Mouse (Mus musculus) C2C12 (cell line): ENCODE measurements around the gene Igsf11. TPM values are rescaled to one million over a fixed set of nuclear protein-coding genes. Genes with fewer than 3 reads are reported as not detected.

ENCODE experiments used
- H3K27me3 ChIP-seq: one replicate; pipeline ENCODE4 v1.6.1; 2011; ENCODE audit not compliant: control insufficient read depth, insufficient read depth, insufficient read length
- H3K36me3 ChIP-seq: one replicate; pipeline ENCODE4 v1.6.1; 2011; ENCODE audit not compliant: control insufficient read depth, insufficient read depth
- H3K4me3 ChIP-seq: one replicate; pipeline ENCODE4 v1.5.1; 2011; ENCODE audit warnings: mild to moderate bottlenecking, control low read depth; ENCODE audit not compliant: poor library complexity, insufficient read depth, severe bottlenecking
- H3K79me2 ChIP-seq: one replicate; pipeline ENCODE4 v1.6.1; 2011; ENCODE audit not compliant: control insufficient read depth, insufficient read depth
- H3K79me3 ChIP-seq: one replicate; pipeline ENCODE4 v1.6.1; 2011; ENCODE audit warnings: low read depth, control low read depth
- H3ac ChIP-seq: one replicate; pipeline ENCODE3; 2011; ENCODE audit warnings: low read depth; ENCODE audit not compliant: control insufficient read depth, insufficient read length
- CEBPB ChIP-seq: IDR thresholded peaks from one replicate; pipeline ENCODE4 v1.6.1; 2011; ENCODE audit warnings: low read depth, mild to moderate bottlenecking, control low read depth, moderate library complexity
- CTCF ChIP-seq: IDR thresholded peaks from one replicate; pipeline ENCODE4 v1.5.1; 2011; ENCODE audit not compliant: control insufficient read depth, insufficient read depth, insufficient read length
- FOSL1 ChIP-seq: IDR thresholded peaks from one replicate; pipeline ENCODE4 v1.8.0; 2011; ENCODE audit warnings: mild to moderate bottlenecking, low read length; ENCODE audit not compliant: poor library complexity, insufficient read depth, severe bottlenecking
- MAX ChIP-seq: IDR thresholded peaks from one replicate; pipeline ENCODE4 v1.6.1; 2011; ENCODE audit warnings: mild to moderate bottlenecking, control low read depth
- MYOD1 ChIP-seq: IDR thresholded peaks from one replicate; pipeline ENCODE4 v1.6.1; 2011; ENCODE audit warnings: low read depth; ENCODE audit not compliant: control insufficient read depth, insufficient read length
- MYOG ChIP-seq: IDR thresholded peaks from one replicate; pipeline ENCODE4 v1.6.1; 2011; ENCODE audit not compliant: control insufficient read depth, insufficient read length; ENCODE audit errors: extremely low read depth
- USF1 ChIP-seq: IDR thresholded peaks from one replicate; pipeline ENCODE4 v1.6.1; 2011; ENCODE audit warnings: low read depth, mild to moderate bottlenecking, control low read depth, moderate library complexity
- polyA plus RNA-seq: library from polyadenylated mRNA; unstranded; fragments of >200 nt; fragmentation: generic; extraction: Trizol; gene quantifications from one replicate; pipeline ENCODE4 v1.2.1, GENCODE M21; 2012; ENCODE audit warnings: missing spikeins

Igsf11 gene
- polyA plus RNA-seq, 1 experiment, result 7.7 TPM

GRCm38 (mm10) chr16:38908304-38908703 lies 15.8 kb downstream of the Igsf11 start:
- TF ChIP-seq USF1 (no peak), MAX (no peak), CEBPB (no peak), CTCF (no peak), MYOG (no peak), MYOD1 (no peak)
- Histone ChIP-seq H3K79me2 (no peaks in the 10 kb centered on the region), H3ac (no peak overlapping the region), H3K36me3 (no peaks in the 10 kb centered on the region), H3K4me3 (no peak overlapping the region), H3K27me3 (no peaks in the 10 kb centered on the region), H3K79me3 (no peaks in the 10 kb centered on the region)

- Histone ChIP-seq H3K4me3 (no peak overlapping the region), H3K27me3 (no peaks in the 10 kb centered on the region), H3K79me2 (no peaks in the 10 kb centered on the region), H3K79me3 (no peaks in the 10 kb centered on the region), H3K36me3 (no peaks in the 10 kb centered on the region), H3ac (no peak overlapping the region)
- TF ChIP-seq USF1 (no peak), FOSL1 (no peak), MYOD1 (no peak), CTCF (no peak), MYOG (no peak), MAX (no peak), CEBPB (no peak)
Measured at GRCm38 (mm10) chr16:38909506-38909905, 17.0 kb downstream of the Igsf11 start.

- no peaks in the 10 kb centered on the region for H3K27me3 ChIP-seq
- no peaks in the 10 kb centered on the region for H3K36me3 ChIP-seq
- no peak overlapping the region for H3ac ChIP-seq
- H3K79me3 ChIP-seq, result no peaks in the 10 kb centered on the region
- no peaks in the 10 kb centered on the region for H3K79me2 ChIP-seq
- no peak overlapping the region for H3K4me3 ChIP-seq
- TF ChIP-seq FOSL1 (no peak), MYOD1 (no peak)
Measured at GRCm38 (mm10) chr16:38910088-38910487, 17.6 kb downstream of the Igsf11 start.

- no peaks in the 10 kb centered on the region for H3K79me3 ChIP-seq
- no peaks in the 10 kb centered on the region for H3K27me3 ChIP-seq
- H3K79me2 ChIP-seq, result no peaks in the 10 kb centered on the region
- no peak overlapping the region for H3ac ChIP-seq
- H3K4me3 ChIP-seq, result no peak overlapping the region
- H3K36me3 ChIP-seq, result no peaks in the 10 kb centered on the region
- no peak for TF ChIP-seq FOSL1
- TF ChIP-seq CTCF, result no peak
- no peak for TF ChIP-seq MAX
- no peak for TF ChIP-seq USF1
- no peak for TF ChIP-seq CEBPB
- no peak for TF ChIP-seq MYOD1
Measured at GRCm38 (mm10) chr16:38915451-38915850, 23.0 kb downstream of the Igsf11 start.

- no peaks in the 10 kb centered on the region for H3K36me3 ChIP-seq
- no peaks in the 10 kb centered on the region for H3K79me2 ChIP-seq
- H3K79me3 ChIP-seq, result no peaks in the 10 kb centered on the region
- H3K4me3 ChIP-seq, result no peak overlapping the region
- H3K27me3 ChIP-seq, result no peaks in the 10 kb centered on the region
- H3ac ChIP-seq, result no peak overlapping the region
- no peak for TF ChIP-seq MAX
Measured at GRCm38 (mm10) chr16:38916053-38916786, 23.7 kb downstream of the Igsf11 start.

- no peaks in the 10 kb centered on the region for H3K27me3 ChIP-seq
- H3ac ChIP-seq, result no peak overlapping the region
- no peak overlapping the region for H3K4me3 ChIP-seq
- no peaks in the 10 kb centered on the region for H3K79me2 ChIP-seq
- no peaks in the 10 kb centered on the region for H3K36me3 ChIP-seq
- TF ChIP-seq MYOG (no peak), MAX (no peak), USF1 (no peak), MYOD1 (no peak), CTCF (no peak), CEBPB (no peak), FOSL1 (no peak)
- H3K79me3 ChIP-seq, result no peaks in the 10 kb centered on the region
Measured at GRCm38 (mm10) chr16:38916885-38917284, 24.4 kb downstream of the Igsf11 start.
